Mouse (Mus musculus): Measurements from ENCODE around the gene Wasf1. TPM values are rescaled to one million over a fixed set of nuclear protein-coding genes. Genes with fewer than 3 reads are reported as not detected.

Wasf1 gene
- total and polyA plus RNA-seq, 2 experiments from 2014 or later: 28.4 to 155 TPM

- ATAC-seq (ENCODE audit: low FRiP score) (no peak), DNase-seq (ENCODE audit: low spot score) (no peak)
- H3K9ac ChIP-seq (replicated peaks; ENCODE audit: low read length, poor library complexity, severe bottlenecking): no peak overlapping the region
- no peak overlapping the region for H3K27ac ChIP-seq (ENCODE audit: low read depth, low read length)
- 0 out of 2 replicates have a peak, but pooled peaks cover 3% of the 10 kb centered on the region for H3K36me3 ChIP-seq (ENCODE audit: insufficient read depth, low read length)
- no peaks in the 10 kb centered on the region for H3K4me1 ChIP-seq (ENCODE audit: insufficient read depth, low read length)
- 91% methylated on average over 2 of the region's 2 CpGs for WGBS
- TF ChIP-seq CTCF (IDR thresholded peaks at IDR 0.05): no peak
- H3K4me3 ChIP-seq (ENCODE audit: low read depth, low read length): no peak overlapping the region
- H3K27me3 ChIP-seq (ENCODE audit: insufficient read depth, low read length): no peaks in the 10 kb centered on the region
- no peaks in the 10 kb centered on the region for H3K9me3 ChIP-seq (ENCODE audit: low read length)
- no peak overlapping the region for H3K4me2 ChIP-seq (ENCODE audit: low read depth, low read length, poor library complexity, severe bottlenecking)
These were observed 12.0 kb upstream of the Wasf1 start for GRCm38 (mm10) chr10:40871301-40871700.

- DNase-seq (ENCODE audit: low spot score): no peak
These were observed 11.2 kb upstream of the Wasf1 start for GRCm38 (mm10) chr10:40872052-40872451.

DNA sequence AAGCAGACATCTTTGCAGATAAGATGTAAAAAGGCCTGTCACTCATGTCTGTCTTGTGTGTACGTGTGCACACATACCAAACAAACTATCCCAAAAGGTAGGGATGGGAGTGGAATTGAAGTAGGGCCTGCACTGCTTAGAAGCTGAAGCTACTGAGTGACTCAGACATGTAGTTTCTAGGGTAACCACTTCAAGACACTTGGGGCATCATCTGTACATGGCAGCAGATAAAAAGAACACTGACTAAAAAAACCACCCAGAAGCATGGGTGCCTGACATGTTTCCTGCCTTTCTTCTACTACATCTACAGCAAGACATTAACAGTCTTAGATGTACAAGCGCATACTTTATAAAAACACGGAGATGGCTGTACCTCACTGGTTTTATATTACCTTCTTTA lies 5.0 kb upstream of the Wasf1 start:
- WGBS: 85% methylated on average over 3 of the region's 3 CpGs
- no peaks in the 10 kb centered on the region for H3K9me3 ChIP-seq (ENCODE audit: low read length)
- TF ChIP-seq CTCF (IDR thresholded peaks at IDR 0.05): no peak
- H3K27me3 ChIP-seq (ENCODE audit: insufficient read depth, low read length): no peaks in the 10 kb centered on the region
- H3K36me3 ChIP-seq (ENCODE audit: insufficient read depth, low read length): 0 out of 2 replicates have a peak, but pooled peaks cover 3% of the 10 kb centered on the region
- H3K9ac ChIP-seq (replicated peaks; ENCODE audit: low read length, poor library complexity, severe bottlenecking): no peak overlapping the region
- H3K4me2 ChIP-seq (ENCODE audit: low read depth, low read length, poor library complexity, severe bottlenecking): no peak overlapping the region
- DNase-seq (ENCODE audit: low spot score) (no peak), ATAC-seq (ENCODE audit: low FRiP score) (no peak)
- H3K4me1 ChIP-seq (ENCODE audit: insufficient read depth, low read length): peaks cover 6% of the 10 kb centered on the region; the same call in 1 of the 2 replicates
- no peak overlapping the region for H3K4me3 ChIP-seq (ENCODE audit: low read depth, low read length)
- H3K27ac ChIP-seq (ENCODE audit: low read depth, low read length): no peak overlapping the region

More at GRCm38 (mm10) chr10:40872052-40872451, 11.2 kb upstream of the Wasf1 start:
- H3K4me1 ChIP-seq (ENCODE audit: insufficient read depth, low read length): no peaks in the 10 kb centered on the region
- 89% methylated on average over 2 of the region's 2 CpGs for WGBS
- H3K9ac ChIP-seq (replicated peaks; ENCODE audit: low read length, poor library complexity, severe bottlenecking): no peak overlapping the region
- no peak overlapping the region for H3K4me2 ChIP-seq (ENCODE audit: low read depth, low read length, poor library complexity, severe bottlenecking)
- ATAC-seq (ENCODE audit: low FRiP score): no peak
- H3K9me3 ChIP-seq (ENCODE audit: low read length): no peaks in the 10 kb centered on the region
- no peak overlapping the region for H3K27ac ChIP-seq (ENCODE audit: low read depth, low read length)
- H3K4me3 ChIP-seq (ENCODE audit: low read depth, low read length): no peak overlapping the region
- no peak for TF ChIP-seq CTCF (IDR thresholded peaks at IDR 0.05)
- 0 out of 2 replicates have a peak, but pooled peaks cover 3% of the 10 kb centered on the region for H3K36me3 ChIP-seq (ENCODE audit: insufficient read depth, low read length)
- no peaks in the 10 kb centered on the region for H3K27me3 ChIP-seq (ENCODE audit: insufficient read depth, low read length)

GRCm38 (mm10) chr10:40879969-40880368 lies 3.3 kb upstream of the Wasf1 start:
- 0 out of 2 replicates have a peak, but pooled peaks cover 3% of the 10 kb centered on the region for H3K36me3 ChIP-seq (ENCODE audit: insufficient read depth, low read length)
- no peak for TF ChIP-seq CTCF (IDR thresholded peaks at IDR 0.05)
- H3K27ac ChIP-seq (ENCODE audit: low read depth, low read length): no peak overlapping the region
- H3K27me3 ChIP-seq (ENCODE audit: insufficient read depth, low read length): no peaks in the 10 kb centered on the region
- 96% methylated on average over 9 of the region's 9 CpGs for WGBS
- no peak overlapping the region for H3K4me3 ChIP-seq (ENCODE audit: low read depth, low read length)
- no peak overlapping the region for H3K9ac ChIP-seq (replicated peaks; ENCODE audit: low read length, poor library complexity, severe bottlenecking)
- no peak overlapping the region for H3K4me2 ChIP-seq (ENCODE audit: low read depth, low read length, poor library complexity, severe bottlenecking)
- H3K4me1 ChIP-seq (ENCODE audit: insufficient read depth, low read length): peaks cover 6% of the 10 kb centered on the region; the same call in 1 of the 2 replicates
- ATAC-seq (ENCODE audit: low FRiP score) (no peak), DNase-seq (ENCODE audit: low spot score) (no peak)
- H3K9me3 ChIP-seq (ENCODE audit: low read length): no peaks in the 10 kb centered on the region

- no peaks in the 10 kb centered on the region for H3K36me3 ChIP-seq (ENCODE audit: insufficient read depth, low read length)
- H3K9me3 ChIP-seq (ENCODE audit: low read length): no peaks in the 10 kb centered on the region
- H3K27ac ChIP-seq (ENCODE audit: low read depth, low read length): no peak overlapping the region
- ATAC-seq (ENCODE audit: low FRiP score): no peak
- no peak for DNase-seq (ENCODE audit: low spot score)
- no peaks in the 10 kb centered on the region for H3K27me3 ChIP-seq (ENCODE audit: insufficient read depth, low read length)
- H3K4me2 ChIP-seq (ENCODE audit: low read depth, low read length, poor library complexity, severe bottlenecking): no peak overlapping the region
- H3K4me1 ChIP-seq (ENCODE audit: insufficient read depth, low read length): peaks cover 6% of the 10 kb centered on the region; the same call in 1 of the 2 replicates
- no peak overlapping the region for H3K4me3 ChIP-seq (ENCODE audit: low read depth, low read length)
- no peak for TF ChIP-seq CTCF (IDR thresholded peaks at IDR 0.05)
- 68% methylated on average over 3 of the region's 3 CpGs for WGBS
- no peak overlapping the region for H3K9ac ChIP-seq (replicated peaks; ENCODE audit: low read length, poor library complexity, severe bottlenecking)
These were observed 2.0 kb upstream of the Wasf1 start for GRCm38 (mm10) chr10:40881236-40881635.

DNA sequence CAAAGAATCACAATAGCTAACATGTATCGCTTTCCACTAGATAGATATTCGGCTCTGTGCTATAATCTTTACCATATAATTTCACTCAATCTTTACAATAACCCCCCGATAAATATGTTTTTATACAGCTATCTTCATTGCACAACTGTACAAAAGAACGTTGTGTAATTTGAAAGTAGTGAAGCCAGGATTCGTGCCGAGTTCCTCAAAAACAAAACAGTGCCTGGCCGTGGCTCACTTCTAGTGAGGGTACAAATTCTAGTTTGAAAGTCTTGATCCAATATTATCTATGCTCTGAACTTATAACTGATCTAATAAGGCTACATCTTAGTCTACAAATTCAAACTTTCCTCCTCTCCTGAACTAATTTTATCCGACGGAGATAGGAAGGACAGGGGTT lies 942 bp upstream of the Wasf1 start:
- ATAC-seq (ENCODE audit: low FRiP score) (no peak), DNase-seq (ENCODE audit: low spot score) (no peak)
- 14% methylated on average over 9 of the region's 9 CpGs for WGBS
- Histone ChIP-seq H3K4me1 (ENCODE audit: insufficient read depth, low read length) (peaks cover 6% of the 10 kb centered on the region; the same call in 1 of the 2 replicates), H3K36me3 (ENCODE audit: insufficient read depth, low read length) (no peaks in the 10 kb centered on the region), H3K27me3 (ENCODE audit: insufficient read depth, low read length) (no peaks in the 10 kb centered on the region), H3K9me3 (ENCODE audit: low read length) (no peaks in the 10 kb centered on the region), H3K27ac (ENCODE audit: low read depth, low read length) (peak overlapping the region; percentile 84), H3K9ac (replicated peaks; ENCODE audit: low read length, poor library complexity, severe bottlenecking) (peak overlapping the region; percentile 81), H3K4me2 (ENCODE audit: low read depth, low read length, poor library complexity, severe bottlenecking) (peak overlapping the region; percentile 46), H3K4me3 (ENCODE audit: low read depth, low read length) (peak overlapping the region; percentile 96)
- no peak for TF ChIP-seq CTCF (IDR thresholded peaks at IDR 0.05)

All from midbrain, postnatal 0 days (tissue).